Mouse (Mus musculus) thymus, adult 2 months (tissue): Measurements from ENCODE around the gene Ankrd12.

Experiments used
- CTCF ChIP-seq: fragments of 200-500 bp; IDR thresholded peaks from 2 replicates; pipeline ENCODE4 v1.5.1; 2012; ENCODE audit warnings: mild to moderate bottlenecking, control low read depth, low read length, moderate library complexity, borderline replicate concordance; ENCODE audit not compliant: control insufficient read depth, poor library complexity, insufficient read depth; ENCODE audit errors: extremely low read depth
- POLR2A ChIP-seq: fragments of 200-500 bp; IDR thresholded peaks from 2 replicates; pipeline ENCODE4 v1.6.1; 2012; ENCODE audit warnings: mild to moderate bottlenecking, low read length, control low read depth, moderate library complexity; ENCODE audit not compliant: control insufficient read depth, poor library complexity, insufficient read depth; ENCODE audit errors: extremely low read depth

DNA sequence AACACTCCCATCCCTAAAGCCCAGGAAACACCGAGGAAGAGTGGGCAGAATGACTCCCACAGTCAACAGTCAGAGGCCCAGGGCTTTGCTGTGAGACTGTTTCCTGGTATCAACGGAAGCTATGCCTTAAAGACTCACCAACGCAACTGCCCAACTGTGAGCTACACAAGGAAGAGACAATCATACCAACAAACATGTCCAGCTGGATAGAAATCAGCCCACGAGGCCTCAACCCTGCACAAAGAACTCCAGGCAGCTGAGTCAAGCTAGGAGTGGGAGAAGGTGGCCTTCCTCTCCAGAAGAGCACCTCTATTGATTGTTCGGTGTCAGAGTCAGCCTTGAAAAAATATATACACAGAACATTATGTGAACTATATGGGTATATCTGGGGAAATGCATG is 44.9 kb downstream of the Ankrd12 start:
- TF ChIP-seq POLR2A, result no peak
- TF ChIP-seq CTCF, result no peak
